Mouse (Mus musculus): ENCODE measurements around the gene Cnn2. TPM values are rescaled to one million over a fixed set of nuclear protein-coding genes. Genes with fewer than 3 reads are reported as not detected.

The Cnn2 gene
- polyA plus RNA-seq (2014; fragmentation: Illumina TruSeq; extraction: RNeasy Lipid Tissue Mini Kit (QIAGEN cat#74804); ENCODE audit: low read depth, low replicate concordance), result 0.66 TPM

GRCm38 (mm10) chr10:79988506-79989271 lies at the start of gene Cnn2:
Cnn2 (plus strand) TSS chr10:79988584.

DNA sequence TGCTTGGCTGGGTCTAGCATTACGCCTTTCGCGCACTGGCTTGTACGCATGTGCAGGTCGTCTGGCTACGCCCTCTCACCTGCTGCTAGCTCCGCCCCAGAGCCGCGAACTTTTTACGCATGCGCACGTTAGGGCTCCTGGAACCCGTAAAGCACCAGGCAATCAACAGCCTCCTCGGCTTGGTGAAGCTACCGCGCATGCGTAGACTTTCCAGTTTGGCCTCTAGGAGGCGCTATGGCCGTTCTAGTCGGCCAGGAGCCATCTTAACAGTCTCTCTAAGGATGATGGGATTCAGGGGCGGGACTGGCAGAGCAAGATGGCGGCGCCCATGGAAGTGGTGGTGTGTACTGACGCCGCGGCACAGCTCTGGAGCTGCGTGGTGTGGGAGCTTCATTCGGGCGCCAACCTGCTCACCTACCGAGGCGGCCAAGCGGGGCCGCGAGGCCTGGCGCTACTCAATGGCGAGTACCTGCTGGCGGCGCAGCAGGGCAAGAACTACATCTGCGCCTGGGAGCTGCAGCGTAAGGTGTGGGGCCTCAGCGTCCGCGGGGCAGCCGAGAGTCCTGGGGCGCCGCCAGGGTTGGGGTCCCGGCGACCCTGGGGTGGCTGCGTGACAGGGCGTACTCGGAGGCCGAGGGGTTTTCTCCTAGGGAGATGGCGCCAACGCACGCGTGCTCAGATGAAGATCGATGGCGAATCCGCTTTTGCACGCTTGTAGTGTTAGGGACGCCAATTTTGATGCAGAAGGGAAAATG lies 28.4 kb upstream of the Cnn2 start, which contains the start of gene Wdr18:
Gene Wdr18, plus strand, starts transcription at position 306 of the 755 bp plus-strand sequence.

DNA sequence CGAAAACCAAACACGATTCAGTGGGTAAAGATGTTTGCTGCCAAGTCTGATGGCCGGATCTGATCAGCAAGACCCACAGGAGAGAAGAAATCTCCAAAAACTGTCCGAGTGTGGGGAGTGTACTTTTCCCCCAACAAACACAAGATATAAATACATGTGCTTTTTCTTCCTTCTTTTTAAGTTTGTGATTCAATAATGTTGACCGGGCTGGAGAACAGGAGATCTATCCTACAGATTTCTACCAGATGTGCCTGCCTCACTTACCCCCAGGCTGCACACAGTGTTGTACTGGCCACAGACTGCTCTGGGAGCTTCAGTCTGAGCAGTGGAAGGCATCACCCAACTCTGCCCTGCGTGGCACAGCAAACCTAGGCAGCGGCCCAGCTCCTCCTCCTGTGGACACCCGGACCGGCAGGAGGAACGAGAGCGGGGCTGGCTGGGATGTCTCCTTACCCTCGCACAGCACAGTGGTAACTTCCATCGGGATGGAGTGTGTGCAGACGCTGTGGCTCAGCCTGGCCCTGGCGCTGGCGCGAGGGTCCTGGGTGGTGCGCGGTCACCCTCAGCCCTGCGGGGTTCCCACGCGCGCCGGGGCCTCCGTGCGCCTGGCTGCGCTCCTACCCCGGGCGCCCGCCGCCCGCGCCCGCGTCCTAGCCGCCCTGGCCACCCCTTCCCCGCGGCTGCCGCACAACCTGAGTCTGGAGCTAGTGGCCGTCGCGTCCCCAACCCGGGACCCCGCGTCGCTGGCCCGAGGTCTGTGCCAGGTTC lies 17.8 kb upstream of the Cnn2 start, which contains the start of gene Grin3b:
Gene Grin3b, plus strand, starts transcription at position 301 of the 768 bp plus-strand sequence.

GRCm38 (mm10) chr10:79984195-79984816 lies 4.1 kb upstream of the Cnn2 start, which contains the start of gene Tmem259:
Tmem259 (minus strand) TSS chr10:79984330.

GRCm38 (mm10) chr10:79996272-79997033 lies 8.1 kb downstream of the Cnn2 start, which contains the start of gene Abca7:
Abca7 (plus strand) TSS chr10:79996494.

GRCm38 (mm10) chr10:80016511-80016910 lies 28.1 kb downstream of the Cnn2 start, which contains the start of gene Arhgap45:
Arhgap45 (plus strand) TSS chr10:80016653.

DNA sequence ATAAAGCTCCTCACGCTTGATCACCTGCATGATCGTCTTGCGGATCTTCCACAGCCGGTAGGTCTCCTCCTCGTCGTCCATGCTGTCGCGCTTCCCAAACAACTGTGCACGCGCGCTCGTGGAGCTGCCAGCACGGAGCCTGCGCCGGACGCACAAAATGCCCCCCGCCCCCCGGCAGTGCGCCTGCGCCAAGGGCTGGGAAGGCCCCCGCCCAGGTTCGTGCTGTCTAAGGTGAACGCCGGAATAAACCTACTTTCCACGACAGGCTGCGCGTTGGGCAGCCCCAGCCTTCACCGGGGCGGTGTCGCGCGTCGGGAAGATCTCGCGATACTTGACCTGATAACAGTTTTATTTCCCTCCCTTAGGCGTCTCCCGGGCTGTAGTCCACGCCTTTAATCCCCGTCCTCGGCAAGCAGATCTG lies 51.2 kb downstream of the Cnn2 start, which contains the start of gene Polr2e:
Gene Polr2e, minus strand, starts transcription at position 237 of the 421 bp plus-strand sequence.

Other genes starting within 250 kb of the Cnn2 start
- 4.2 TPM for gene Polrmt, start 242.0 kb upstream of the Cnn2 start, polyA plus RNA-seq (2014; fragmentation: Illumina TruSeq; extraction: RNeasy Lipid Tissue Mini Kit (QIAGEN cat#74804); ENCODE audit: low read depth, low replicate concordance)
- not detected for gene Fgf22, start 233.5 kb upstream of the Cnn2 start, polyA plus RNA-seq (2014; fragmentation: Illumina TruSeq; extraction: RNeasy Lipid Tissue Mini Kit (QIAGEN cat#74804); ENCODE audit: low read depth, low replicate concordance)
- 0.93 TPM for gene Rnf126, start 221.6 kb upstream of the Cnn2 start, polyA plus RNA-seq (2014; fragmentation: Illumina TruSeq; extraction: RNeasy Lipid Tissue Mini Kit (QIAGEN cat#74804); ENCODE audit: low read depth, low replicate concordance)
- gene Fstl3, start 211.3 kb upstream of the Cnn2 start, polyA plus RNA-seq (2014; fragmentation: Illumina TruSeq; extraction: RNeasy Lipid Tissue Mini Kit (QIAGEN cat#74804); ENCODE audit: low read depth, low replicate concordance), result not detected
- not detected for gene Prss57, start 197.6 kb upstream of the Cnn2 start, polyA plus RNA-seq (2014; fragmentation: Illumina TruSeq; extraction: RNeasy Lipid Tissue Mini Kit (QIAGEN cat#74804); ENCODE audit: low read depth, low replicate concordance)
- gene Palm, start 195.0 kb upstream of the Cnn2 start, polyA plus RNA-seq (2014; fragmentation: Illumina TruSeq; extraction: RNeasy Lipid Tissue Mini Kit (QIAGEN cat#74804); ENCODE audit: low read depth, low replicate concordance), result not detected
- not detected for gene Misp, start 167.6 kb upstream of the Cnn2 start, polyA plus RNA-seq (2014; fragmentation: Illumina TruSeq; extraction: RNeasy Lipid Tissue Mini Kit (QIAGEN cat#74804); ENCODE audit: low read depth, low replicate concordance)
- 29.0 TPM for gene Ptbp1, start 134.2 kb upstream of the Cnn2 start, polyA plus RNA-seq (2014; fragmentation: Illumina TruSeq; extraction: RNeasy Lipid Tissue Mini Kit (QIAGEN cat#74804); ENCODE audit: low read depth, low replicate concordance)
- gene Prtn3, start 114.1 kb upstream of the Cnn2 start, polyA plus RNA-seq (2014; fragmentation: Illumina TruSeq; extraction: RNeasy Lipid Tissue Mini Kit (QIAGEN cat#74804); ENCODE audit: low read depth, low replicate concordance), result not detected
- not detected for gene Plppr3, start 114.0 kb upstream of the Cnn2 start, polyA plus RNA-seq (2014; fragmentation: Illumina TruSeq; extraction: RNeasy Lipid Tissue Mini Kit (QIAGEN cat#74804); ENCODE audit: low read depth, low replicate concordance)
- not detected for gene Elane, start 102.3 kb upstream of the Cnn2 start, polyA plus RNA-seq (2014; fragmentation: Illumina TruSeq; extraction: RNeasy Lipid Tissue Mini Kit (QIAGEN cat#74804); ENCODE audit: low read depth, low replicate concordance)
- not detected for gene Cfd, start 97.7 kb upstream of the Cnn2 start, polyA plus RNA-seq (2014; fragmentation: Illumina TruSeq; extraction: RNeasy Lipid Tissue Mini Kit (QIAGEN cat#74804); ENCODE audit: low read depth, low replicate concordance)
- not detected for gene Med16, start 79.7 kb upstream of the Cnn2 start, polyA plus RNA-seq (2014; fragmentation: Illumina TruSeq; extraction: RNeasy Lipid Tissue Mini Kit (QIAGEN cat#74804); ENCODE audit: low read depth, low replicate concordance)
- not detected for gene Gm26602, start 77.7 kb upstream of the Cnn2 start, polyA plus RNA-seq (2014; fragmentation: Illumina TruSeq; extraction: RNeasy Lipid Tissue Mini Kit (QIAGEN cat#74804); ENCODE audit: low read depth, low replicate concordance)
- not detected for gene Kiss1r, start 71.6 kb upstream of the Cnn2 start, polyA plus RNA-seq (2014; fragmentation: Illumina TruSeq; extraction: RNeasy Lipid Tissue Mini Kit (QIAGEN cat#74804); ENCODE audit: low read depth, low replicate concordance)
- 5.4 TPM for gene R3hdm4, start 67.4 kb upstream of the Cnn2 start, polyA plus RNA-seq (2014; fragmentation: Illumina TruSeq; extraction: RNeasy Lipid Tissue Mini Kit (QIAGEN cat#74804); ENCODE audit: low read depth, low replicate concordance)
- 0.19 TPM for gene Arid3a, start 61.5 kb upstream of the Cnn2 start, polyA plus RNA-seq (2014; fragmentation: Illumina TruSeq; extraction: RNeasy Lipid Tissue Mini Kit (QIAGEN cat#74804); ENCODE audit: low read depth, low replicate concordance)
- 1.8 TPM for gene Wdr18, start 28.4 kb upstream of the Cnn2 start, polyA plus RNA-seq (2014; fragmentation: Illumina TruSeq; extraction: RNeasy Lipid Tissue Mini Kit (QIAGEN cat#74804); ENCODE audit: low read depth, low replicate concordance)
- not detected for gene Grin3b, start 17.9 kb upstream of the Cnn2 start, polyA plus RNA-seq (2014; fragmentation: Illumina TruSeq; extraction: RNeasy Lipid Tissue Mini Kit (QIAGEN cat#74804); ENCODE audit: low read depth, low replicate concordance)
- 1.4 TPM for gene Tmem259, start 4.3 kb upstream of the Cnn2 start, polyA plus RNA-seq (2014; fragmentation: Illumina TruSeq; extraction: RNeasy Lipid Tissue Mini Kit (QIAGEN cat#74804); ENCODE audit: low read depth, low replicate concordance)
- gene Abca7, start 7.9 kb downstream of the Cnn2 start, polyA plus RNA-seq (2014; fragmentation: Illumina TruSeq; extraction: RNeasy Lipid Tissue Mini Kit (QIAGEN cat#74804); ENCODE audit: low read depth, low replicate concordance), result 0.08 TPM
- gene Arhgap45, start 28.1 kb downstream of the Cnn2 start, polyA plus RNA-seq (2014; fragmentation: Illumina TruSeq; extraction: RNeasy Lipid Tissue Mini Kit (QIAGEN cat#74804); ENCODE audit: low read depth, low replicate concordance), result 0.13 TPM
- 0.85 TPM for gene Polr2e, start 51.2 kb downstream of the Cnn2 start, polyA plus RNA-seq (2014; fragmentation: Illumina TruSeq; extraction: RNeasy Lipid Tissue Mini Kit (QIAGEN cat#74804); ENCODE audit: low read depth, low replicate concordance)
- 73.4 TPM for gene Gpx4, start 58.6 kb downstream of the Cnn2 start, polyA plus RNA-seq (2014; fragmentation: Illumina TruSeq; extraction: RNeasy Lipid Tissue Mini Kit (QIAGEN cat#74804); ENCODE audit: low read depth, low replicate concordance)
- 0.64 TPM for gene Sbno2, start 117.0 kb downstream of the Cnn2 start, polyA plus RNA-seq (2014; fragmentation: Illumina TruSeq; extraction: RNeasy Lipid Tissue Mini Kit (QIAGEN cat#74804); ENCODE audit: low read depth, low replicate concordance)
- gene Stk11, start 127.2 kb downstream of the Cnn2 start, polyA plus RNA-seq (2014; fragmentation: Illumina TruSeq; extraction: RNeasy Lipid Tissue Mini Kit (QIAGEN cat#74804); ENCODE audit: low read depth, low replicate concordance), result 9.5 TPM
- gene Atp5d, start 150.0 kb downstream of the Cnn2 start, polyA plus RNA-seq (2014; fragmentation: Illumina TruSeq; extraction: RNeasy Lipid Tissue Mini Kit (QIAGEN cat#74804); ENCODE audit: low read depth, low replicate concordance), result 4.3 TPM
- not detected for gene Cbarp, start 152.3 kb downstream of the Cnn2 start, polyA plus RNA-seq (2014; fragmentation: Illumina TruSeq; extraction: RNeasy Lipid Tissue Mini Kit (QIAGEN cat#74804); ENCODE audit: low read depth, low replicate concordance)
- gene Midn, start 159.7 kb downstream of the Cnn2 start, polyA plus RNA-seq (2014; fragmentation: Illumina TruSeq; extraction: RNeasy Lipid Tissue Mini Kit (QIAGEN cat#74804); ENCODE audit: low read depth, low replicate concordance), result 5.2 TPM
- gene Cirbp, start 177.4 kb downstream of the Cnn2 start, polyA plus RNA-seq (2014; fragmentation: Illumina TruSeq; extraction: RNeasy Lipid Tissue Mini Kit (QIAGEN cat#74804); ENCODE audit: low read depth, low replicate concordance), result 8.9 TPM
- 1.1 TPM for gene 1600002K03Rik, start 184.4 kb downstream of the Cnn2 start, polyA plus RNA-seq (2014; fragmentation: Illumina TruSeq; extraction: RNeasy Lipid Tissue Mini Kit (QIAGEN cat#74804); ENCODE audit: low read depth, low replicate concordance)
- gene Efna2, start 190.9 kb downstream of the Cnn2 start, polyA plus RNA-seq (2014; fragmentation: Illumina TruSeq; extraction: RNeasy Lipid Tissue Mini Kit (QIAGEN cat#74804); ENCODE audit: low read depth, low replicate concordance), result not detected
- 1.5 TPM for gene Mum1, start 237.8 kb downstream of the Cnn2 start, polyA plus RNA-seq (2014; fragmentation: Illumina TruSeq; extraction: RNeasy Lipid Tissue Mini Kit (QIAGEN cat#74804); ENCODE audit: low read depth, low replicate concordance)

Data from liver, adult 10 weeks (tissue).